7 mouse cellular contexts compared by ENCODE assay signal in genomic region chr5:46347368-46348083, GRCm38 (mm10).
DNase-seq lines count a peak whose midpoint lies in the region; ATAC-seq lines count a peak whose summit lies in the region.

No protein-coding gene starts in this region.

- H3K4me3 ChIP-seq in intestine, embryonic 15.5 days (replicated peaks), result no peak overlapping the region
- H3K4me3 ChIP-seq in midbrain, embryonic 12.5 days, result no peak overlapping the region

- no peaks in the 10 kb centered on the region for H3K4me1 ChIP-seq in intestine, embryonic 15.5 days (replicated peaks)
- H3K4me1 ChIP-seq in midbrain, embryonic 12.5 days, result no peaks in the 10 kb centered on the region

- intact Hi-C loops in left cerebral cortex, postnatal 10 days (cut with DNase I), result loop anchor here (5.0 to 10.0 kb wide), 4 partner anchors 490 to 873 kb away; partner anchors contain the start of gene Lcorl

- no peak overlapping the region for H3K9ac ChIP-seq in intestine, embryonic 15.5 days
- no peak overlapping the region for H3K9ac ChIP-seq in midbrain, embryonic 12.5 days (replicated peaks)

- H3K27me3 ChIP-seq in intestine, embryonic 15.5 days (replicated peaks), result no peaks in the 10 kb centered on the region
- H3K27me3 ChIP-seq in midbrain, embryonic 12.5 days, result no peaks in the 10 kb centered on the region

- 14% methylated on average over 16 of the region's 16 CpGs for WGBS in intestine, embryonic 15.5 days
- 20% methylated on average over 16 of the region's 16 CpGs for WGBS in midbrain, embryonic 12.5 days

- H3K4me2 ChIP-seq in intestine, embryonic 15.5 days (replicated peaks), result peak overlapping the region; percentile 38
- H3K4me2 ChIP-seq in midbrain, embryonic 12.5 days (replicated peaks), result peak overlapping the region; percentile 26

- H3K27ac ChIP-seq in intestine, embryonic 15.5 days, result no peak overlapping the region
- H3K27ac ChIP-seq in midbrain, embryonic 12.5 days (replicated peaks), result no peak overlapping the region

- H3K9me3 ChIP-seq in intestine, embryonic 15.5 days, result no peaks in the 10 kb centered on the region
- H3K9me3 ChIP-seq in midbrain, embryonic 12.5 days, result no peaks in the 10 kb centered on the region

- H3K36me3 ChIP-seq in intestine, embryonic 15.5 days, result no peaks in the 10 kb centered on the region
- no peaks in the 10 kb centered on the region for H3K36me3 ChIP-seq in midbrain, embryonic 12.5 days

- peak; percentile 68 to 70 for DNase-seq in adrenal gland, adult 18-20 months (ENCODE audit: low spot score in 2 of 2)
- DNase-seq in embryo, embryonic 10 days (ENCODE audit: low spot score), result peak; percentile 89
- peak; percentile 2 for DNase-seq in gonadal fat pad, adult 2 months (ENCODE audit: low read depth)
- peak; percentile 70 to 75 for DNase-seq in left cerebral cortex, postnatal 10 days (ENCODE audit: extremely low spot score in 1 of 2, low spot score in 2 of 2)
- peak; percentile 5 for DNase-seq in spleen, adult 12 weeks (ENCODE audit: low spot score)

- ATAC-seq in intestine, embryonic 15.5 days, result peak; percentile 74
- peak; percentile 91 for ATAC-seq in midbrain, embryonic 12.5 days (ENCODE audit: low FRiP score, low read depth)

Comparison
In these comparisons a context has a peak if more than half of its experiments do, and no peak if none do; other contexts are left out.
1. DNase-seq: peak in every context shown above with its lines; median percentile 89 in embryo, embryonic 10 days; 72 in left cerebral cortex, postnatal 10 days; 69 in adrenal gland, adult 18-20 months; 5 in spleen, adult 12 weeks; 2 in gonadal fat pad, adult 2 months.